Mouse (Mus musculus): ENCODE measurements around the gene Eif2ak3.

Eif2ak3 gene

DNA sequence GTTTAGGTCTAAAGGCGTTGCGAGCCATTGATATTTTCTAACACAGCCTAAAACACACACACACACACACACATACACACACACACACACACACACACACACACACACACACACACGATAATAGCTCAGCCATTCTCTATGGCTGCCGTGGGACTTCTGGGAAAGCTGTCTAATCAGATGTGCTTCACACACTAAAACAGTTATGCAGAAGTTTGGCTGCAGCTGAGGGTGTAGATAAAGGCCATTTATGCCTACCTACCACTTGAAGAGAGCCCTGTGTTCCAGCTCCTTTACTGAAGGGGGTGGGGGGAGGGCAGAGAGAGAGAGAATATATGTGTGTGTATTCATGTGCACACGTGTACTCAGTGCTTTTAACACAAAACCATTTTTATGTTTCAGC lies 59.4 kb downstream of the Eif2ak3 start:
- DNase-seq (ENCODE audit: low spot score), result no peak

DNA sequence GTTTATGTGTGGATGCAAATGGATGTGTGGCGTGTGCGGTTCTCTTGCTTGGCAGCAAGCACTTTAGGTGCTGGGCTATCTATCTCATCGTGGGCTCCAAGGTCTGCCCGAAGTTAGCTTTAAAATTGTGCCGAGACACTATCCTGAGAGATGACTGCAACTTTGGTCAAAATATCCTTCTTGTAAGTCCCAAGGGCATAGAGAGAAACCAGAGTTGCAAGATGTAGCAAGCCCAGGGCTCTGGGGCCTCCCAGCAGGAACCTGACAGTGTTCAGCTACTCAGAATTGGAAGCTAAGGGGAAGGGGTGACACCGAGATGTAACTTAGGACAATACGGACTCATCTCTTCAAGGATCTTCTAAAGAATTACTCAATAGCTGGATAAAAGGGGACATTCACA lies 65.3 kb downstream of the Eif2ak3 start:
- DNase-seq (ENCODE audit: low spot score), result no peak

DNA sequence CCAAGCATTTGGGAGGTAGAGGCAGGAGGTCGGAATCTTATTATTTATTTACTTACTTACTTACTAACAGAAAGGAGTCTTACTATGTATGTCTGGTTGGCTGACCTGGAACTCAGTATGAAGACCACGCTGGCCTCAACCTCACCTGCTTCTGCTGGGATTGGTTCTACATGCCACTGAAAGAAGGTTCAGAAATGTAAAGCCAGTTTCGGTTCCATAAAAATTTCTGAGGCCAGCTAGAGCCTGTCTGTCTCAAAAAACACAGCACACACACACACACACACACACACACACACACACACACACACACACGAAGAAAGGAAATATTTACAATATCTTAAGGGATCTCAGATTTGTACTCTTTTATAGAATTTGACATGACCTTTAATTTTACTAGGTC lies 66.0 kb downstream of the Eif2ak3 start:
- DNase-seq (ENCODE audit: low spot score), result no peak

DNA sequence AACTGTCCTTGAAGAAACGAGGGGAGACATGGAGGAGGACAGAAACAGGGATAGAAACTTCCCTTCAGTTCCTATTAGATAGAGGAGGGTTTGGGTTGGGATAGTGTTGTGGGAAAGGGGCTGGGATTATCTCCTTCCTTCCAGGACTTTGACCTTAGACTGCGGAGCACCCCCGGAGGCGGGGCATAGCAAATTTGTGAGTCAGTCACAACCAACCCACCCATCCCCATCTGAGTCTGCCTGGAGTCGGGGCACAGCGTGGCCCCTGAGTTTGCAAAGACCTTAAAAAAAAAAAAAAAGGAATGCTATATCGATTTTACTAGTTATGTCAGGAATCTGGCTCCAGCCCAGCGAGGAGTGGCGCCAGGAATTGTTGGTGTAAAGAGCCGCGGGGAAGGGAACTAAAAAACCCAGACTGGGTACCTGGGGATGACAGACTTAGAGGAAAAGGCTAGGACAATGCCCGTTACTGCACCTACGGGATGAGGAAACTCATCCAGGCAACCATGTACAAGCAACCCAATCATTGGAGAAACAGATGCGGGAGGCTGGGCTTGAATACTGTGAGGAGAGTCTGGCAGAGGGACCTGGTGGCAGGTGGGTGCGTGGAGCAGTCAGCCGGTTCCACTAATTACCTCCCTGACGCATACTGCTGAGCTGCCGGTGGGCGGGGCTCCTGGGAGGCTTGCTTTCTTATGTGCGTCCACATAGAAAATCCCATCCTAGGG lies 67.5 kb downstream of the Eif2ak3 start:
- DNase-seq (ENCODE audit: low spot score), result no peak

DNA sequence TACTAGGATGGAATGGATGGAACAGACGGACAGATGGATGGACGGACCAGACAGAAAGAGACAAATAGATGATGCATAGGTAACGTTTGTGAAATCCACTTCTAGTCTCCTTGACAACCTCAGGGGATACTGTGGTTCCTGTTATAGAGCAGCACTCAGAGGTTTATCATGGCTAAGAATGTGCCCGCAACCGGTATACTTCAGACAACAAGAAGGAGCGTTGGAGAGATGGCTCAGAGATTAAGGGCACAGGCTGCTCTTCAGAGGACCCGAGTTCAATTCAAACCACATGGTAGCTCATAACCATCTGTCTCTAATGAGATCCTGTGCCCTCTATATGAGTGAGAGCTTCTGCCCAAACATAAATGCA lies 68.1 kb downstream of the Eif2ak3 start:
- DNase-seq (ENCODE audit: low spot score), result no peak

DNA sequence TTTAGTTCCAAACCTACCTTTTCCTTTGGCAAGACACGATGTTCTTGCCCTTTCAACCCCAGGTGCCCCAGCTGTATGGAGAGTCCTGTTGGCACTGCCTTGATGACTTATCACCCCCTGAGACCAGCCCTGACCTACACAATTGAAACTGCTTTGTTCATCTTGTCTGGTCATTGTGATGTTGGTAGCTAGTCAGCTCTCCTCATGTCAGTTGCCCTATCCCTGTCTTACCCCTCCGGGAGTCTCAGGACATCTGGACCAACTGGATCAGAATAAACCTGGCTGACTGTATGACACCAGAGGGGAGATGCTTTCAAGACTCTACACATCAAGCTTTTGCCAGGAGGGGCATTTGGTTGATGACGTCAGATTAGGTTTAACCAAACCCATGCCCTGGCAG lies 74.5 kb downstream of the Eif2ak3 start, which contains the start of gene Tex37:
Gene Tex37 (minus strand): TSS at position 101 of the 400 bp plus-strand sequence.
- DNase-seq (ENCODE audit: low spot score), result no peak

DNA sequence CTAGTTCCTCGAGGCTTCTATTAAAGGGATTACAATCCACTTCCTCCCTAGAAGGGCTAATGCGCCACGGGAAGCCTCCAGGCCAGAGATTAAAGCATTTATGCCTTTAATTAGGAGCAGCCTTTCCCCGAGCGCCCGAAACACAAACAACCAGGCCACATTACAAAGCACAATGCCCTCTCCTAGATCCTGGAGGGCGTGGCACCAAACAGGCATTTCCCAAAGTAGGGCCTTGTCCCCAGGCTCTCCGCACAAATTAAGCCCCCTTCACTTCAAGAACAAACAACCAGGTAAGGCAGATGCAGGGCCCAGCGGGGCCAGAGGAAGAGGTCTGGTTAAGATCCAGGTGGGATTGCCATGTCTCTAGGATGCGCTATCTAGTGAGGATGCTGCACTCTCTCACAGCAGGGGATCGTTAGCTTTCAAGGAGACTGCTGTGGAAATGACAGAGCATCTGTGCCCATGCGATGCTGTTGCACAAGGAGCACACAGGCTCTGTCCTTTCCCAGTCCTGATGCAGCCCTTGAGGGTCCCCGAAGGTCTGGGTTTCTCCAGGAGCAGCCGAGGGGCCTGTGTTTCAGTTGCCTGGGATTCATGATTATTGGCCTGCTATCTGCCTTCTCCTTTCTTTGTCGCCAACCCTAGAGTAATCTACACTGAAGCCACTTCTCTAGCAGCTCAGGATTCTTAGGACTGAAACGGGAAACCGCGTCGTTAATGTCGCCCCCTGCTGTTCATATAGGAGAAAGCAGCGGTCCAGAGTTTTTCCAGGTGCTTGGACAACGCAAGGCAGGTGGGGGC lies 77.2 kb downstream of the Eif2ak3 start:
- peak; percentile 50 for DNase-seq (ENCODE audit: low spot score)

DNA sequence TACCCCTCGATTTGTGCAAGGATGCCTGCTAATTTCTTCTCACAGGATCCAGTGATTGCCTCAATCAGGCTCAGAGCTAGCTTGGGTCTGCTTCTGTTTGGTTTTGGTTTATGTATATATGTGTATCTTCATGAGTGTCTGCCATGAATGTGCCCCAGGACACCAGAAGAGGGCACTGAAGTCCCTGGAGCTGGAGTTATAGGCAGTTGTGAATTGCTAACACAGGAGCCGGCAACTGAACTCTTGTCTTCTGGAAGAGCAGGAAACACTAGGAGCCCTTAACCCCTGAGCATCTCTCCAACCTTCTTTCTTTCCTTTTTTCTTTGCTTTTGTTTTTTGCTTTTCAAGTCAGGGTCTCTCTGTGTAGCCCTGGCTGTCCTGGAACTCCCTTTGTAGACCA lies 87.5 kb downstream of the Eif2ak3 start:
- no peak for DNase-seq (ENCODE audit: low spot score)

DNA sequence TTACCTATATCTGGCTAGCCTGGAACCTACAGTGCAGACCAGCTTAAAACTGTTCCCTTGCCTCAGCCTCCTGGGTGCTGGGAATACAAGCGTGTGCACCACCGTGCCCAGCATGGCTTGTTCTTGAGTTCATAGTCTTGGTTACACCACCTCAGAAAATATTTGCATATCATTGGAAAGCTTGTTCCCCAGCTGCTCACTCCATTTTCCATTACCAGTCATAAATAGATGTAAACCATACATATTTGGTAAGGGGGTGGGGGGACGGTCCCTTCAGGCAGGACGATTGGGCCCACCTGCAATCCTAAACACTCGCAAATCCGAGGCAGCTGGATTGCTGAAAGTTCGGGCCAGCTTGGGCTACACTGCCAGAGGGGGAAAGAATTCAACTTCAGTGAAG lies 109.0 kb downstream of the Eif2ak3 start:
- no peak for DNase-seq (ENCODE audit: low spot score)

DNA sequence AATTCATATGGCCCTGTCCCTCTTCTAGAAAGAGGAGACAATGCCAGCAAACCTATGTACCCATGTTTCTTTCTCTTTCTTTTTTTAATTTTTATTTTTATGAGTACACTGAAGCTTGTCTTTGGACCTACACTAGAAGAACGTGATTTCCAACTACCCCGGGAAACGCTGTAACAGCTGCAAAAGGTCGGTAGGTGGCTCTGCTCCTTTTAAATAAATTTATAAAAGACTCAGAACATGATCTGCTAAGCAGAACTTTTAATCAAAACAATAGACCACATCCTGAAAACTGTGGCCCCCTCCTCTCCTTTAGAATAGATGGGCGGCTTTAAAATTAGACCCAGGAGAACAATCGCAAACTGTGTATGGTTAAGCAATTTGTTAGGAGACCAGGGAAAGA lies 109.7 kb downstream of the Eif2ak3 start:
- no peak for DNase-seq (ENCODE audit: low spot score)

Data from testis, postnatal 10 days (tissue).